Mouse (Mus musculus) ES-E14 (cell line): ENCODE measurements around the gene Fbxl17. TPM values are rescaled to one million over a fixed set of nuclear protein-coding genes. Genes with fewer than 3 reads are reported as not detected.

ENCODE experiments used
- DNase-seq: peaks from one replicate; pipeline ENCODE4 v3.0.0-alpha.2; 2013; ENCODE audit warnings: low read depth, low spot score
- H3K27ac ChIP-seq: 2 replicates; pipeline ENCODE4 v1.5.1; 2012; ENCODE audit warnings: low read depth, mild to moderate bottlenecking, low read length, moderate library complexity, mixed read lengths; ENCODE audit not compliant: poor library complexity, insufficient read depth, severe bottlenecking
- H3K36me3 ChIP-seq: 2 replicates; pipeline ENCODE4 v1.6.1; 2012; ENCODE audit warnings: mild to moderate bottlenecking, low read length, moderate library complexity, mixed read lengths; ENCODE audit not compliant: control insufficient read depth, poor library complexity, insufficient read depth, severe bottlenecking
- H3K4me1 ChIP-seq, 2 experiments: fragments of 150-350 bp in 1 of 2; sonication (generic) in 1 of 2; 2 replicates each; pipeline ENCODE4 v1.6.1; 2012; ENCODE audit warnings: low read length in 2 of 2, mild to moderate bottlenecking in 1 of 2, mixed read lengths in 1 of 2; ENCODE audit not compliant: control insufficient read depth in 2 of 2, insufficient read depth in 2 of 2, poor library complexity in 1 of 2
- H3K4me3 ChIP-seq, 2 experiments: fragments of 150-350 bp in 1 of 2; sonication (generic) in 1 of 2; 2 replicates each; pipeline ENCODE4 v1.5.1; 2012; ENCODE audit warnings: low read length in 2 of 2, low read depth in 1 of 2, mild to moderate bottlenecking in 1 of 2, mixed read lengths in 1 of 2; ENCODE audit not compliant: insufficient read depth in 1 of 2, poor library complexity in 1 of 2, severe bottlenecking in 1 of 2
- H3K9ac ChIP-seq: 2 replicates; pipeline ENCODE4 v1.6.1; 2012; ENCODE audit warnings: low read depth, mild to moderate bottlenecking, low read length, mixed read lengths; ENCODE audit not compliant: poor library complexity, insufficient read depth, severe bottlenecking
- H3K9me3 ChIP-seq: fragments of 150-350 bp; sonication (generic); 2 replicates; pipeline ENCODE4 v1.6.1; 2012; ENCODE audit warnings: low read depth, mild to moderate bottlenecking, low read length; ENCODE audit not compliant: control insufficient read depth, insufficient read depth
- CHD2 ChIP-seq: IDR thresholded peaks from 2 replicates; pipeline ENCODE4 v1.6.1; 2014; ENCODE audit warnings: mild to moderate bottlenecking, low read depth, low read length, inconsistent platforms
- HCFC1 ChIP-seq: IDR thresholded peaks from 2 replicates; pipeline ENCODE4 v1.6.1; 2012; ENCODE audit warnings: low read length, inconsistent platforms, borderline replicate concordance; ENCODE audit not compliant: insufficient read depth
- MAFK ChIP-seq: IDR thresholded peaks from 2 replicates; pipeline ENCODE4 v1.6.1; 2014; ENCODE audit warnings: mild to moderate bottlenecking, low read depth, low read length, inconsistent platforms; ENCODE audit not compliant: insufficient read depth
- ZC3H11A ChIP-seq: IDR thresholded peaks from 2 replicates; pipeline ENCODE4 v1.6.1; 2012; ENCODE audit warnings: low read depth, mild to moderate bottlenecking, inconsistent platforms, low read length, borderline replicate concordance
- ZNF384 ChIP-seq: IDR thresholded peaks from 2 replicates; pipeline ENCODE4 v1.6.1; 2012; ENCODE audit warnings: low read depth, low read length, inconsistent platforms
- in situ Hi-C, 2 experiments: fragments of 600-800 bp; cut with MboI; formaldehyde crosslinking; loops; one replicate each; pipeline ENCODE4 v1.15.1; 2025; ENCODE audit warnings: low sequenced_read_pairs in 2 of 2, inconsistent platforms in 1 of 2; ENCODE audit not compliant: unreplicated experiment in 2 of 2
- total RNA-seq: library from RNA; depleted of rRNA; stranded (reverse); fragments of 300-350 nt; gene quantifications from 2 replicates; pipeline ENCODE4 v1.2.3, GENCODE M21; 2012

Fbxl17 gene
- total RNA-seq, 1 experiment: 5.6 TPM

DNA sequence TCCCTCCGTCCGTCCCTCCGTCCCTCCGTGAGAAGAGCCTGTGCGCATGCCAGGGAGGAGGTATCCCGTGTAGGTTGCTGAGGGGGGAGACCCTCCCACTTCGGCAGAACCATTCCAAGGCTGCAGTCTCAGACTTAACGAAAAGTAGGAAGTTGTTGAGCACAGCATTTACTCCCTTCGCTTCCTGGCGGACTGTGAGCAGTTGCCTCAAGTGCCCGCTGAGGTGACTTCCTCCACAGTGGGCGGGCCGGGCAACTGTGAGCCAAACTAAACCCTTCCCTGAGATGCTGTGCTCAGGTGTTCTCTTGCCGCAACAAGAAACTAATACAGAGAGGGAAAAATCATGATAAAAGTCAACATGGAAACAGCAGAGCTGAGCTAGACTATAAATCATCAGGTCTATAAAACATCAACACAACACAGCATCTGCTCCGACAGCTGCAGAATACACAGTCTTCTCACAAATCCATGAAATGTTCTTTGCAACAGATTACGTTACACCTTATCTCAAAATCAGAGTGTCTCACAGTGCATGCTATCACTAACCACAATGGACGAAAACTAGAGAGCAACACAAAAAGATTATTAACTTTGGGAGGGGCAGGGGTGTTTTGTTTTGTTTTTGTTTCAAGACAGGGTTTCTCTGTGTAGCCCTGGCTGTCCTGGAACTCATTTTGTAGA, 69.3 kb downstream of the Fbxl17 start:
- in situ Hi-C loops: no loop called here
- TF ChIP-seq ZC3H11A (no peak), HCFC1 (no peak), MAFK (no peak), CHD2 (no peak), ZNF384 (no peak)
- H3K4me1 ChIP-seq: peaks cover 0 to 2% of the 10 kb centered on the region in 2 experiments; a peak in 1 of 4 replicates
- H3K9me3 ChIP-seq: no peaks in the 10 kb centered on the region
- peak overlapping the region; percentile 39 to 53 for H3K4me3 ChIP-seq
- H3K9ac ChIP-seq: 0 out of 2 replicates have a peak overlapping the region, but pooled peaks have one; percentile 22
- H3K27ac ChIP-seq: no peak overlapping the region
- no peak for DNase-seq
- peaks cover 2% of the 10 kb centered on the region; the same call in 1 of the 2 replicates for H3K36me3 ChIP-seq

DNA sequence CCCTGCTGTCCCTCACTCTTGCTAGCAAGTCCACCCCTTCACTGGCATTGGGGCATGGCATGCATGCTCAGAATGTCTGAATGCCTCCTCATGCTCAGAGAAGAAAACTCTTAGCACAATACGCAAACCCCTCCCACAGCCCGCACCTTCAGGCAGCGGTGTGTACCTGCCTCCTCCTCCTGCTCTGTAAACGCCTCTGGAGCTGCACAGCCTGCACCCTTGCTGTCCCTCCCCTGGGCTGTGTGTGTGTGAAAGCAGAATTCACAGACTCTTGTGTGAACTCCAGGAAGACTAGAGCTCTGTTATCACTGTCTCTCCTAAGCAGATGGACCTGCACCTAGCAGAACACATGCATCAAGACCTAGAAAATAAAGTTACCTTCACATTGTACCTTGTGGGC, 76.0 kb downstream of the Fbxl17 start:
- no peak for TF ChIP-seq ZC3H11A
- Histone ChIP-seq H3K4me3 (no peak overlapping the region), H3K36me3 (no peaks in the 10 kb centered on the region), H3K9me3 (no peaks in the 10 kb centered on the region), H3K4me1 (peaks cover 0 to 4% of the 10 kb centered on the region in 2 experiments; a peak in 1 of 4 replicates), H3K9ac (no peak overlapping the region), H3K27ac (no peak overlapping the region)
- DNase-seq: no peak
- in situ Hi-C loops: no loop called here

DNA sequence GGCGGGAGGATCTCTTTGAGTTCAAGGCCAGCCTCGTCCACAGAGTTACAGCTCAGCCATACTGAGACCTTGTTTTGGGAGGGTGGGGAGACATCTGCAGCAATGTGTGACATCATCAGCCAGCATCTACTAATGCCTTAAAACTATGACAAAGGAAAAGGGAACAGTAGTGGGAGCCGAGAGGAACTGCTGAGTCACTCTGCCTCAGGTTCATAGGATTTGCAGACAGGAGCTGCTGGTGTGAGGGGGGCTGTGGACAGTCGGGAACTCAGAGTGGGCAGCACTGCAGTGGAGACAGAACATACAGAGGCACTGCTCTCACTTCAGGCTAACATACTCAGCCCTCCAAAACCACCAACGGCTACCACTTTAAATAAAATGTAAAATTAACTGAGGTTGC, 77.1 kb downstream of the Fbxl17 start:
- Histone ChIP-seq H3K36me3 (no peaks in the 10 kb centered on the region), H3K9me3 (no peaks in the 10 kb centered on the region), H3K9ac (no peak overlapping the region), H3K4me1 (peaks cover 0 to 4% of the 10 kb centered on the region in 2 experiments; a peak in 1 of 4 replicates), H3K4me3 (no peak overlapping the region), H3K27ac (no peak overlapping the region)
- TF ChIP-seq MAFK (peak; percentile 80), ZNF384 (no peak), ZC3H11A (no peak)
- DNase-seq: no peak
- in situ Hi-C loops: no loop called here

DNA sequence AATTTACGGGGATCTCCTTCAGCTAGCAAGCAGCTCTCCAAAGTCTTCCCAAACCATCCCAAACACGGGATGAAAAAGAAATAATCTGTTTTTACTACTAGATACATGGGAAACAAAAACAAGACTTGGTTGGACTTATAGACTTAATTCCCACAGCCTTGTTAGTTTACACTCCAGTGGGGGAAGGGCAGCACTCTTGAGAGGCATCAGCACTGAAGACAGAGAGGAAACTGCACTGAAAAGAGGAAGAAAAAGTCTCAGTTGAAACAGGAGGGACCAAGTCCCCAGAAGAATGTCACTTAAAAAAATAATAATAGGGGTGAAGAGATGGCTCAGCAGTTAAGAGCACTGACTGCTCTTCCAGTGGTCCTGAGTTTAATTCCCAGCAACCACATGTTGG, 78.0 kb downstream of the Fbxl17 start:
- DNase-seq: no peak
- Histone ChIP-seq H3K27ac (no peak overlapping the region), H3K9me3 (no peaks in the 10 kb centered on the region), H3K4me1 (peaks cover 0 to 4% of the 10 kb centered on the region in 2 experiments; a peak in 1 of 4 replicates), H3K9ac (no peak overlapping the region), H3K36me3 (no peaks in the 10 kb centered on the region), H3K4me3 (no peak overlapping the region)
- TF ChIP-seq ZC3H11A (no peak), HCFC1 (no peak), MAFK (no peak), ZNF384 (no peak), CHD2 (no peak)
- in situ Hi-C loops: no loop called here

DNA sequence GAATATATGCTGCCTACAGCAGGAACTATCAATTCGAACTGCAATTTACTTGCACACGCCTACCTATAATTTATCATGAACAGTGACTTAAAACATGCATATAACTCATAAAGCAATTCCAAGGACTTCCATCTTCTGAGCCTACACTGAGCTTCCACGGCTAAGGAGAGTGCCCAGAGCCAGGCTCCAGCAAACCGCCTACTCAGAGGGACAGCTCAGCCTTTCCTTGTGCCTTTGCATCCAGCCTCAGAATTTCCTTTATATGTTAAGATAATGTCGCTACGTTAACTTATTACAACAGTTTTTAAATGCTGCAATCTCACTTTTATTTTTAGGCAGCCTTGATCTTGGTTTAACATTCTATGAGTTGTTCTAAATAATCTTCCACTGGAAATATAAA, 80.3 kb downstream of the Fbxl17 start:
- TF ChIP-seq HCFC1: no peak
- Histone ChIP-seq H3K27ac (no peak overlapping the region), H3K36me3 (no peaks in the 10 kb centered on the region), H3K4me1 (peaks cover 2 to 4% of the 10 kb centered on the region in 2 experiments; a peak in 1 of 4 replicates), H3K9me3 (no peaks in the 10 kb centered on the region), H3K9ac (no peak overlapping the region), H3K4me3 (no peak overlapping the region)
- in situ Hi-C loops: no loop called here
- DNase-seq: no peak
